Mouse (Mus musculus): ENCODE results near the gene Dscam. TPM values are rescaled to one million over a fixed set of nuclear protein-coding genes. Genes with fewer than 3 reads are reported as not detected.

Gene Dscam
- polyA plus RNA-seq, 1 experiment from 2014 or later, result 8.5 TPM

DNA sequence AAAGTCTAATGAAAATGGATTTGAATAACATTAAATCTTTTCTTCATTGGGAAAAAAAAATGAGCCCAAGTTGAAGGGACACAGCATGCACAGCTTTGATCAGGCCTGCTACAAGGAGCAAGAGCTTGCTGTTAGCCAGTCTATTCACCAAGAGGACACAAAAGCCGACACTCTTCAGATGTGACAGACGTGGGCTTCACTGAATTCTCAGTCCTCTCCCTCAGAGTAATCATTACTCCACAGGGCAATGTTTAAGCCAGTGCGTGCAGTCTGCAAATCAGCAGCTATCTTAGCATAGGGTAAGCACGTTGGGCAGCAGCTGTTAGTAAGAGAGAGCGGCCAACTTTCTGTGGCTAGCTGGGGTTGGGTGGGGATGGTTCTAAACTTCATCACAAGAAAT, 391.5 kb downstream of the Dscam start:
- Histone ChIP-seq H3K4me3 (replicated peaks; ENCODE audit: low read length) (no peak overlapping the region), H3K4me2 (ENCODE audit: low read length) (no peak overlapping the region), H3K9ac (replicated peaks; ENCODE audit: low read depth, low read length) (no peak overlapping the region), H3K27ac (ENCODE audit: low read length) (peak overlapping the region; percentile 26), H3K36me3 (ENCODE audit: control insufficient read depth, insufficient read depth) (no peaks in the 10 kb centered on the region), H3K9me3 (ENCODE audit: control insufficient read depth, low read length) (no peaks in the 10 kb centered on the region), H3K4me1 (replicated peaks; ENCODE audit: control insufficient read depth, insufficient read depth, low read length) (peaks cover 6% of the 10 kb centered on the region; the same call in 1 of the 2 replicates), H3K27me3 (replicated peaks; ENCODE audit: control insufficient read depth, insufficient read depth, low read length) (no peaks in the 10 kb centered on the region)
- peak; percentile 85 for ATAC-seq
- 17% methylated on average over 5 of the region's 5 CpGs for whole genome bisulfite sequencing

GRCm38 (mm10) chr16:96774245-96774644, 396.3 kb downstream of the Dscam start:
- no peak for ATAC-seq
- 92% methylated on average over 1 of the region's 1 CpGs for WGBS
- peaks cover 4% of the 10 kb centered on the region; the same call in 1 of the 2 replicates for H3K4me1 ChIP-seq (replicated peaks; ENCODE audit: control insufficient read depth, insufficient read depth, low read length)
- no peak overlapping the region for H3K9ac ChIP-seq (replicated peaks; ENCODE audit: low read depth, low read length)
- no peaks in the 10 kb centered on the region for H3K27me3 ChIP-seq (replicated peaks; ENCODE audit: control insufficient read depth, insufficient read depth, low read length)
- H3K27ac ChIP-seq (ENCODE audit: low read length), result no peak overlapping the region
- H3K9me3 ChIP-seq (ENCODE audit: control insufficient read depth, low read length), result no peaks in the 10 kb centered on the region
- H3K36me3 ChIP-seq (ENCODE audit: control insufficient read depth, insufficient read depth), result no peaks in the 10 kb centered on the region
- no peak overlapping the region for H3K4me3 ChIP-seq (replicated peaks; ENCODE audit: low read length)
- no peak overlapping the region for H3K4me2 ChIP-seq (ENCODE audit: low read length)

DNA sequence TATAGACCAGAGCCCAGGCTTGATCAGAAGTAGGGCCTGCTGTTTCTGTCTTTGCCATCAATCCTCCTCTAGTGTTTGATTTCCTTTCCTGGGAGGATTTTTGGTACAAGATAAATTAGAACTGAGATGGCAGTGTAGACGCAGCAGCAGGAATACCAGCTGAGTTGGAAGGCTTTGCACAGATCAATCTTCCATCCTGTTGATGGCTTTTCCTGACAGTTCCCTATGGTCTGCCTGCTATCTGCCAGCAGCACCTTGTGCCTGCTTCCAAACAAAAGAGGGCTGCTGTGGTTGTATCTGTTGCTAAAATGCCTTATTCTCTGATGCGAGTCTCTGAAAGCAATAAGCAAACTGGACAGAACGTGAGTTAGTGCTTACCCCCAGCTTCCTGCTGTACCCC, 402.6 kb downstream of the Dscam start:
- Histone ChIP-seq H3K27ac (ENCODE audit: low read length) (peak overlapping the region; percentile 60), H3K9me3 (ENCODE audit: control insufficient read depth, low read length) (no peaks in the 10 kb centered on the region), H3K4me1 (replicated peaks; ENCODE audit: control insufficient read depth, insufficient read depth, low read length) (peaks cover 8% of the 10 kb centered on the region; the same call in 1 of the 2 replicates), H3K27me3 (replicated peaks; ENCODE audit: control insufficient read depth, insufficient read depth, low read length) (no peaks in the 10 kb centered on the region), H3K4me2 (ENCODE audit: low read length) (no peak overlapping the region), H3K9ac (replicated peaks; ENCODE audit: low read depth, low read length) (0 out of 2 replicates have a peak overlapping the region, but pooled peaks have one; percentile 2), H3K36me3 (ENCODE audit: control insufficient read depth, insufficient read depth) (no peaks in the 10 kb centered on the region), H3K4me3 (replicated peaks; ENCODE audit: low read length) (no peak overlapping the region)
- WGBS, result 67% methylated on average over 3 of the region's 3 CpGs
- ATAC-seq, result peak; percentile 66; the same call in 1 of the 2 replicates

- Histone ChIP-seq H3K4me1 (replicated peaks; ENCODE audit: control insufficient read depth, insufficient read depth, low read length) (peaks cover 8% of the 10 kb centered on the region; the same call in 1 of the 2 replicates), H3K36me3 (ENCODE audit: control insufficient read depth, insufficient read depth) (no peaks in the 10 kb centered on the region), H3K4me2 (ENCODE audit: low read length) (no peak overlapping the region), H3K4me3 (replicated peaks; ENCODE audit: low read length) (no peak overlapping the region), H3K27ac (ENCODE audit: low read length) (peak overlapping the region; percentile 60), H3K9ac (replicated peaks; ENCODE audit: low read depth, low read length) (0 out of 2 replicates have a peak overlapping the region, but pooled peaks have one; percentile 2), H3K27me3 (replicated peaks; ENCODE audit: control insufficient read depth, insufficient read depth, low read length) (no peaks in the 10 kb centered on the region), H3K9me3 (ENCODE audit: control insufficient read depth, low read length) (no peaks in the 10 kb centered on the region)
- ATAC-seq, result peak; percentile 12; the same call in 1 of the 2 replicates
- WGBS, result 29% methylated on average over 4 of the region's 4 CpGs
Measured at GRCm38 (mm10) chr16:96767508-96767907, 403.0 kb downstream of the Dscam start.

DNA sequence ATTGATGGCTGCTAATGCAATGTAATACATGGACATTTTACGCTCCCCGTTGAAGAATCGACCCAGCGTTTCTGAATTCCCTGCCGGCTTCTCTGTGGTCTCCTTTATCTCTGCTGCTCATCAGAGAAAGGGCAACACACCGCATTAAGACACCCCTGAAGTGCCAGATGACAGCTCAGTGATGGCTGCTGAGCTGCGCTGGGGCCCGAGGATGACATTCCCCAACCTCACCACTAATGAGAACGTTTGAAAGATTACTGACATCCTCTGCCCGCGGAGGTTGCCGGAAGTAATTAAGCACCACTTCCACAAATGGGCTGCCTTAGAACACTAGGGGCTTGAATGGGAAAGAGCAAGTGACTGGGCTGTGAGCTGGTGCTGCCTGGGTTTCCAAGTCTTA, 409.3 kb downstream of the Dscam start:
- Histone ChIP-seq H3K4me2 (ENCODE audit: low read length) (no peak overlapping the region), H3K9ac (replicated peaks; ENCODE audit: low read depth, low read length) (no peak overlapping the region), H3K9me3 (ENCODE audit: control insufficient read depth, low read length) (no peaks in the 10 kb centered on the region), H3K4me3 (replicated peaks; ENCODE audit: low read length) (no peak overlapping the region), H3K4me1 (replicated peaks; ENCODE audit: control insufficient read depth, insufficient read depth, low read length) (peaks cover 18% of the 10 kb centered on the region), H3K36me3 (ENCODE audit: control insufficient read depth, insufficient read depth) (no peaks in the 10 kb centered on the region), H3K27ac (ENCODE audit: low read length) (no peak overlapping the region; the same call in 1 of the 2 replicates), H3K27me3 (replicated peaks; ENCODE audit: control insufficient read depth, insufficient read depth, low read length) (no peaks in the 10 kb centered on the region)
- WGBS, result 21% methylated on average over 12 of the region's 12 CpGs
- ATAC-seq, result no peak

GRCm38 (mm10) chr16:96759081-96759603, 411.4 kb downstream of the Dscam start:
- H3K9me3 ChIP-seq (ENCODE audit: control insufficient read depth, low read length), result no peaks in the 10 kb centered on the region
- H3K36me3 ChIP-seq (ENCODE audit: control insufficient read depth, insufficient read depth), result no peaks in the 10 kb centered on the region
- ATAC-seq, result no peak
- no peak overlapping the region for H3K4me2 ChIP-seq (ENCODE audit: low read length)
- no peak overlapping the region for H3K4me3 ChIP-seq (replicated peaks; ENCODE audit: low read length)
- H3K9ac ChIP-seq (replicated peaks; ENCODE audit: low read depth, low read length), result no peak overlapping the region
- H3K27ac ChIP-seq (ENCODE audit: low read length), result no peak overlapping the region
- WGBS, result 56% methylated on average over 5 of the region's 5 CpGs
- no peaks in the 10 kb centered on the region for H3K27me3 ChIP-seq (replicated peaks; ENCODE audit: control insufficient read depth, insufficient read depth, low read length)
- H3K4me1 ChIP-seq (replicated peaks; ENCODE audit: control insufficient read depth, insufficient read depth, low read length), result peaks cover 21% of the 10 kb centered on the region

GRCm38 (mm10) chr16:96758381-96758780, 412.2 kb downstream of the Dscam start:
- Histone ChIP-seq H3K9ac (replicated peaks; ENCODE audit: low read depth, low read length) (no peak overlapping the region), H3K4me1 (replicated peaks; ENCODE audit: control insufficient read depth, insufficient read depth, low read length) (peaks cover 26% of the 10 kb centered on the region), H3K36me3 (ENCODE audit: control insufficient read depth, insufficient read depth) (no peaks in the 10 kb centered on the region), H3K4me3 (replicated peaks; ENCODE audit: low read length) (no peak overlapping the region), H3K27ac (ENCODE audit: low read length) (no peak overlapping the region), H3K9me3 (ENCODE audit: control insufficient read depth, low read length) (no peaks in the 10 kb centered on the region), H3K4me2 (ENCODE audit: low read length) (no peak overlapping the region), H3K27me3 (replicated peaks; ENCODE audit: control insufficient read depth, insufficient read depth, low read length) (no peaks in the 10 kb centered on the region)
- 67% methylated on average over 3 of the region's 3 CpGs for WGBS
- no peak for ATAC-seq

- Histone ChIP-seq H3K4me3 (replicated peaks; ENCODE audit: low read length) (no peak overlapping the region), H3K4me2 (ENCODE audit: low read length) (no peak overlapping the region), H3K9me3 (ENCODE audit: control insufficient read depth, low read length) (no peaks in the 10 kb centered on the region), H3K36me3 (ENCODE audit: control insufficient read depth, insufficient read depth) (no peaks in the 10 kb centered on the region), H3K27ac (ENCODE audit: low read length) (no peak overlapping the region), H3K9ac (replicated peaks; ENCODE audit: low read depth, low read length) (0 out of 2 replicates have a peak overlapping the region, but pooled peaks have one; percentile 10), H3K27me3 (replicated peaks; ENCODE audit: control insufficient read depth, insufficient read depth, low read length) (no peaks in the 10 kb centered on the region), H3K4me1 (replicated peaks; ENCODE audit: control insufficient read depth, insufficient read depth, low read length) (peaks cover 26% of the 10 kb centered on the region)
- 6% methylated on average over 9 of the region's 9 CpGs for WGBS
- no peak for ATAC-seq
Measured at GRCm38 (mm10) chr16:96757588-96758313, 412.8 kb downstream of the Dscam start.

GRCm38 (mm10) chr16:96756994-96757393, 413.6 kb downstream of the Dscam start:
- no peak overlapping the region for H3K4me3 ChIP-seq (replicated peaks; ENCODE audit: low read length)
- 4% methylated on average over 7 of the region's 7 CpGs for WGBS
- no peak for ATAC-seq
- H3K27ac ChIP-seq (ENCODE audit: low read length), result no peak overlapping the region
- H3K36me3 ChIP-seq (ENCODE audit: control insufficient read depth, insufficient read depth), result no peaks in the 10 kb centered on the region
- H3K4me2 ChIP-seq (ENCODE audit: low read length), result no peak overlapping the region
- peaks cover 26% of the 10 kb centered on the region for H3K4me1 ChIP-seq (replicated peaks; ENCODE audit: control insufficient read depth, insufficient read depth, low read length)
- no peaks in the 10 kb centered on the region for H3K9me3 ChIP-seq (ENCODE audit: control insufficient read depth, low read length)
- no peak overlapping the region for H3K9ac ChIP-seq (replicated peaks; ENCODE audit: low read depth, low read length)
- H3K27me3 ChIP-seq (replicated peaks; ENCODE audit: control insufficient read depth, insufficient read depth, low read length), result no peaks in the 10 kb centered on the region
